Mouse (Mus musculus) MEL (cell line): Measurements from ENCODE around the gene C1ql4. TPM values are rescaled to one million over a fixed set of nuclear protein-coding genes. Genes with fewer than 3 reads are reported as not detected.
"Not testable (repeated sequence)": the region's sequence is repeated elsewhere in the genome, so short reads cannot be mapped to it uniquely, and the experiment has no call there.

ENCODE experiments used
- DNase-seq: peaks from one replicate; pipeline ENCODE4 v3.0.0; 2011; ENCODE audit warnings: low read depth, low spot score
- H3K27ac ChIP-seq: 2 replicates; pipeline ENCODE4 v1.5.1; 2012; ENCODE audit warnings: low read depth, mild to moderate bottlenecking, control low read depth, low read length, moderate library complexity; ENCODE audit not compliant: control insufficient read depth
- H3K27me3 ChIP-seq, 2 experiments: fragments of 150-350 bp in 1 of 2; sonication (generic) in 1 of 2; 2 replicates each; pipeline ENCODE4 v1.6.1; 2012; ENCODE audit warnings: low read length in 2 of 2, mild to moderate bottlenecking in 2 of 2, improper control_type of control experiment in 1 of 2, moderate library complexity in 1 of 2; ENCODE audit not compliant: insufficient read depth in 2 of 2, control insufficient read depth in 1 of 2
- H3K36me3 ChIP-seq, 2 experiments: 2 replicates each; pipeline ENCODE4 v1.6.1; 2012 to 2014; ENCODE audit warnings: low read length in 2 of 2, improper control_type of control experiment in 1 of 2, inconsistent platforms in 1 of 2, mild to moderate bottlenecking in 1 of 2; ENCODE audit not compliant: insufficient read depth in 2 of 2, control insufficient read depth in 1 of 2
- H3K4me1 ChIP-seq, 2 experiments: fragments of 150-350 bp in 1 of 2; sonication (generic) in 1 of 2; 2 replicates each; pipeline ENCODE4 v1.6.1; 2012; ENCODE audit warnings: low read length in 2 of 2, improper control_type of control experiment in 1 of 2, mild to moderate bottlenecking in 1 of 2; ENCODE audit not compliant: insufficient read depth in 2 of 2, control insufficient read depth in 1 of 2
- H3K4me3 ChIP-seq, 2 experiments: fragments of 150-350 bp in 1 of 2; sonication (generic) in 1 of 2; 2 replicates each; pipeline ENCODE4 v1.5.1; 2012; ENCODE audit warnings: low read depth in 2 of 2, low read length in 2 of 2, mild to moderate bottlenecking in 2 of 2, moderate library complexity in 2 of 2, control low read depth in 1 of 2, improper control_type of control experiment in 1 of 2; ENCODE audit not compliant: control insufficient read depth in 1 of 2, insufficient read depth in 1 of 2
- H3K79me2 ChIP-seq: 2 replicates; pipeline ENCODE4 v1.6.1; 2012; ENCODE audit warnings: mild to moderate bottlenecking, low read length, moderate library complexity; ENCODE audit not compliant: control insufficient read depth, poor library complexity, insufficient read depth
- H3K9ac ChIP-seq: 2 replicates; pipeline ENCODE4 v1.6.1; 2012; ENCODE audit warnings: low read depth, mild to moderate bottlenecking, control low read depth, low read length, moderate library complexity; ENCODE audit not compliant: control insufficient read depth, poor library complexity, severe bottlenecking
- H3K9me3 ChIP-seq: fragments of 150-350 bp; sonication (generic); replicated peaks from 2 replicates; pipeline ENCODE4 v1.6.1; 2012; ENCODE audit warnings: mild to moderate bottlenecking, low read length, improper control_type of control experiment, moderate library complexity; ENCODE audit not compliant: insufficient read depth
- CHD2 ChIP-seq: IDR thresholded peaks from 2 replicates; pipeline ENCODE4 v1.6.1; 2011; ENCODE audit warnings: low read length, improper control_type of control experiment
- E2F4 ChIP-seq: IDR thresholded peaks from 2 replicates; pipeline ENCODE4 v1.6.1; 2011; ENCODE audit warnings: low read depth, low read length, improper control_type of control experiment, borderline replicate concordance
- EP300 ChIP-seq, 2 experiments: IDR thresholded peaks; 2 replicates each; pipeline ENCODE4 v1.6.1; 2011; ENCODE audit warnings: improper control_type of control experiment in 2 of 2, low read length in 2 of 2, low read depth in 1 of 2, mild to moderate bottlenecking in 1 of 2
- KAT2A ChIP-seq: conservative IDR thresholded peaks from 2 replicates; pipeline ENCODE4 v1.6.1; 2012; ENCODE audit warnings: low read depth, low read length, improper control_type of control experiment, inconsistent platforms
- MAFK ChIP-seq: IDR thresholded peaks from 2 replicates; pipeline ENCODE4 v1.6.1; 2011; ENCODE audit warnings: low read depth, mild to moderate bottlenecking, low read length, improper control_type of control experiment, borderline replicate concordance
- MXI1 ChIP-seq: IDR thresholded peaks from 2 replicates; pipeline ENCODE4 v1.6.1; 2011; ENCODE audit warnings: mild to moderate bottlenecking, low read depth, low read length, improper control_type of control experiment
- MYB ChIP-seq: IDR thresholded peaks from 2 replicates; pipeline ENCODE4 v1.6.1; 2011; ENCODE audit warnings: mild to moderate bottlenecking, low read depth, low read length, improper control_type of control experiment
- NRF1 ChIP-seq: IDR thresholded peaks from 2 replicates; pipeline ENCODE4 v1.6.1; 2014; ENCODE audit warnings: low read depth, mild to moderate bottlenecking, inconsistent platforms, low read length, improper control_type of control experiment, moderate library complexity; ENCODE audit not compliant: poor library complexity, insufficient read depth, severe bottlenecking
- POLR2AphosphoS2 ChIP-seq: IDR thresholded peaks from 2 replicates; pipeline ENCODE4 v1.6.1; 2011; ENCODE audit warnings: low read length, improper control_type of control experiment
- POLR2AphosphoS5 ChIP-seq: IDR thresholded peaks from 2 replicates; pipeline ENCODE4 v1.6.1; 2012; ENCODE audit warnings: low read depth, borderline replicate concordance, mild to moderate bottlenecking, inconsistent platforms, low read length, moderate library complexity, mixed read lengths
- RAD21 ChIP-seq: IDR thresholded peaks from 2 replicates; pipeline ENCODE4 v1.6.1; 2011; ENCODE audit warnings: mild to moderate bottlenecking, low read depth, low read length, improper control_type of control experiment
- RCOR1 ChIP-seq: IDR thresholded peaks from 2 replicates; pipeline ENCODE4 v1.6.1; 2012; ENCODE audit warnings: low read depth, mild to moderate bottlenecking, inconsistent platforms, low read length, improper control_type of control experiment
- SIN3A ChIP-seq: IDR thresholded peaks from 2 replicates; pipeline ENCODE4 v1.6.1; 2012; ENCODE audit warnings: low read length, improper control_type of control experiment, inconsistent platforms
- SMC3 ChIP-seq: IDR thresholded peaks from 2 replicates; pipeline ENCODE4 v1.6.1; 2011; ENCODE audit warnings: low read depth, low read length, improper control_type of control experiment
- USF2 ChIP-seq, 2 experiments: IDR thresholded peaks; 2 replicates each; pipeline ENCODE4 v1.6.1; 2011 to 2012; ENCODE audit warnings: improper control_type of control experiment in 2 of 2, low read length in 2 of 2, borderline replicate concordance in 1 of 2, inconsistent platforms in 1 of 2, low read depth in 1 of 2, mild to moderate bottlenecking in 1 of 2; ENCODE audit not compliant: insufficient read depth in 1 of 2
- ZC3H11A ChIP-seq: IDR thresholded peaks from 2 replicates; pipeline ENCODE4 v1.6.1; 2012; ENCODE audit warnings: low read depth, mild to moderate bottlenecking, inconsistent platforms, low read length, improper control_type of control experiment
- ZKSCAN1 ChIP-seq: IDR thresholded peaks from 2 replicates; pipeline ENCODE4 v1.6.1; 2012; ENCODE audit warnings: low read depth, mild to moderate bottlenecking, inconsistent platforms, low read length, improper control_type of control experiment, moderate library complexity
- ZNF384 ChIP-seq: IDR thresholded peaks from 2 replicates; pipeline ENCODE4 v1.6.1; 2012; ENCODE audit warnings: low read depth, mild to moderate bottlenecking, inconsistent platforms, low read length, improper control_type of control experiment
- polyA plus RNA-seq, 2 experiments: library from polyadenylated mRNA; stranded (reverse) in 1 of 2; unstranded in 1 of 2; fragments of >175 nt in 1 of 2; fragments of >200 nt in 1 of 2; gene quantifications; 2 replicates each; pipeline versions ENCODE4 v1.2.1 to v1.2.4; 2012; ENCODE audit warnings: low replicate concordance in 2 of 2, low read depth in 1 of 2; ENCODE audit not compliant: insufficient read length in 2 of 2, insufficient read depth in 1 of 2, missing spikeins in 1 of 2
- total RNA-seq: library from RNA; depleted of rRNA; stranded (reverse); fragments of 300-350 nt; gene quantifications from 2 replicates; pipeline ENCODE4 v1.2.3, GENCODE M21; 2012

C1ql4 gene
- total and polyA plus RNA-seq, 3 experiments, result 0.08 to 0.15 TPM; not detected in 1

- not testable (repeated sequence) for H3K4me1 ChIP-seq, H3K9me3 ChIP-seq, H3K27ac ChIP-seq, H3K79me2 ChIP-seq, H3K9ac ChIP-seq, H3K36me3 ChIP-seq, H3K27me3 ChIP-seq, H3K4me3 ChIP-seq, DNase-seq
- peak; percentile 11; the same call in 1 of the 2 replicates for TF ChIP-seq ZNF384
These were observed 41.9 kb downstream of the C1ql4 start for GRCm38 (mm10) chr15:99045734-99046133.

DNA sequence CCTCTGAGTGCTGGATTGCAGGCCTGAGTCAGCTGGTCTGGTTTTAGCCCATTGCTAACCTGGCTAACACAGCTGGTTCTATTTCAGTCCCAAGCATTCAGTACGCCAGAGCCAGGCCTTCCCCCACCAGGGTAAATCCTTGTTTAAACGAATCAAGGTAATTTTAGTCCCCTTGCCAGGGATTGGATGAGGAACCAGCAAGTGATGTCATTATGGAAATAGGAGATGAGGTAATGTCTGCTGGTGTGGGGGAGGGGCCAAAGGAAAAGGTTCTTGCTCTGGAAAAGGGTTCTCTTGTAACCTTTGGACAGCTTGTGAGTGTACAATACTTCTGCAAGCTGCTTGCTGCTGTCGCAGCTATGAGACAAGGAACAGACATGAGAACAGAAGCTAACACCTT lies 42.8 kb downstream of the C1ql4 start:
- H3K36me3 ChIP-seq, result peaks cover 0 to 11% of the 10 kb centered on the region in 2 experiments; a peak in 2 of 4 replicates
- TF ChIP-seq ZC3H11A, result no peak
- TF ChIP-seq ZKSCAN1, result no peak
- TF ChIP-seq POLR2AphosphoS2, result no peak
- no peak for TF ChIP-seq CHD2
- no peak for TF ChIP-seq RCOR1
- no peak for TF ChIP-seq MAFK
- TF ChIP-seq RAD21, result no peak
- TF ChIP-seq SIN3A, result no peak
- TF ChIP-seq POLR2AphosphoS5, result no peak
- no peak for TF ChIP-seq USF2 (IDR thresholded peaks at IDR 0.05; ENCODE audit: borderline replicate concordance in 1 of 2, insufficient read depth in 1 of 2, low read depth in 1 of 2, low read length in 2 of 2)
- TF ChIP-seq MXI1, result no peak
- TF ChIP-seq NRF1, result no peak
- no peak for TF ChIP-seq E2F4
- no peak for TF ChIP-seq EP300 (IDR thresholded peaks at IDR 0.05; ENCODE audit: low read depth in 1 of 2, low read length in 2 of 2)
- TF ChIP-seq MYB, result no peak
- no peak for TF ChIP-seq SMC3
- TF ChIP-seq KAT2A, result no peak
- TF ChIP-seq, all 39 proteins: peak for 0
- peaks cover 6 to 15% of the 10 kb centered on the region in 2 experiments; a peak in 3 of 4 replicates for H3K4me1 ChIP-seq
- H3K9me3 ChIP-seq, result no peaks in the 10 kb centered on the region
- no peak overlapping the region for H3K9ac ChIP-seq
- no peak overlapping the region for H3K4me3 ChIP-seq
- H3K27me3 ChIP-seq, result no peaks in the 10 kb centered on the region
- no peak for DNase-seq
- H3K27ac ChIP-seq, result no peak overlapping the region
- no peaks in the 10 kb centered on the region for H3K79me2 ChIP-seq
